ENCODE assay signal across 21 mouse cellular contexts in genomic region chr12:77346521-77346920, GRCm38 (mm10).
DNase-seq lines count a peak whose midpoint lies in the region; ATAC-seq and TF ChIP-seq lines count a peak whose summit lies in the region.
"Had no signal": no experiment of that assay in that cellular context is flagged by ENCODE, and none has a peak within 500 bp of the region (broad histone marks: within the 10 kb centered on the region; RNA-seq: fewer than 3 reads in every experiment).

No protein-coding gene starts in this region.

- H3K4me1 ChIP-seq in kidney, adult 2 months (ENCODE audit: control insufficient read depth, insufficient read depth, low read length) = no peaks in the 10 kb centered on the region
- H3K4me1 ChIP-seq in lung, embryonic 16.5 days (replicated peaks; ENCODE audit: control insufficient read depth, insufficient read depth, low read length) = no peaks in the 10 kb centered on the region
- H3K4me1 ChIP-seq in forebrain, postnatal 0 days (ENCODE audit: insufficient read depth) = no peaks in the 10 kb centered on the region
- H3K4me1 ChIP-seq: embryonic facial prominence, embryonic 15.5 days; heart, embryonic 10.5 days; stomach, embryonic 15.5 days had no signal

- peak; percentile 28; the same call in 1 of the 2 replicates for ATAC-seq in lung, embryonic 16.5 days (ENCODE audit: low read depth)
- no peak for ATAC-seq in forebrain, postnatal 0 days
- ATAC-seq: forebrain, embryonic 14.5 days; hindbrain, postnatal 0 days had no signal

- 62% methylated on average over 1 of the region's 1 CpGs for WGBS in kidney, adult 2 months
- 53% methylated on average over 1 of the region's 1 CpGs for WGBS in lung, embryonic 16.5 days
- WGBS in forebrain, postnatal 0 days = 49% methylated on average over 1 of the region's 1 CpGs

- no peak overlapping the region for H3K9ac ChIP-seq in lung, embryonic 16.5 days (ENCODE audit: low read length)
- no peak overlapping the region for H3K9ac ChIP-seq in forebrain, postnatal 0 days
- H3K9ac ChIP-seq: embryonic facial prominence, embryonic 15.5 days; liver, embryonic 14.5 days; stomach, embryonic 15.5 days had no signal

- no peak for TF ChIP-seq CTCF in kidney, adult 2 months (conservative IDR thresholded peaks at IDR 0.05; ENCODE audit: insufficient read depth, insufficient read length, low read depth, low read length)
- no peak for TF ChIP-seq CTCF in forebrain, postnatal 0 days (IDR thresholded peaks at IDR 0.05; ENCODE audit: low read depth)

- peak; percentile 35 for DNase-seq in kidney, adult 2 months
- DNase-seq in kidney, postnatal 10 days = no peak
- no peak for DNase-seq in lung, postnatal 4 days
- DNase-seq in brain, adult 2 months (ENCODE audit: low read depth, low spot score) = peak; percentile 71
- peak; percentile 10 for DNase-seq in skeletal muscle tissue, adult 2 months (ENCODE audit: low read depth, low spot score)
- no peak for DNase-seq in forebrain, postnatal 0 days
- DNase-seq: adrenal gland, postnatal 25 days; cerebellum, adult 11 months; cerebellum, postnatal 36 days; kidney, adult 18-20 months; right cerebral cortex, postnatal 4 days; thymus, postnatal 4 days had no signal

- TF ChIP-seq POLR2A in kidney, adult 2 months (IDR thresholded peaks at IDR 0.05; ENCODE audit: low read depth, low read length) = no peak

- H3K4me2 ChIP-seq in lung, embryonic 16.5 days (ENCODE audit: low read depth, low read length) = no peak overlapping the region
- H3K4me2 ChIP-seq in forebrain, postnatal 0 days (ENCODE audit: low read depth) = no peak overlapping the region
- H3K4me2 ChIP-seq: embryonic facial prominence, embryonic 15.5 days; midbrain, embryonic 11.5 days; stomach, embryonic 15.5 days had no signal

- H3K36me3 ChIP-seq in kidney, adult 2 months (ENCODE audit: control insufficient read depth, insufficient read depth, low read length) = no peaks in the 10 kb centered on the region
- H3K36me3 ChIP-seq in lung, embryonic 16.5 days (ENCODE audit: control insufficient read depth, insufficient read depth, low read length) = no peaks in the 10 kb centered on the region
- no peaks in the 10 kb centered on the region for H3K36me3 ChIP-seq in forebrain, postnatal 0 days (ENCODE audit: insufficient read depth)
- H3K36me3 ChIP-seq: embryonic facial prominence, embryonic 15.5 days; heart, embryonic 10.5 days; stomach, embryonic 15.5 days had no signal

- no peak overlapping the region for H3K27ac ChIP-seq in kidney, adult 2 months (ENCODE audit: insufficient read depth, low read depth, low read length)
- no peak overlapping the region for H3K27ac ChIP-seq in lung, embryonic 16.5 days (ENCODE audit: low read length)
- H3K27ac ChIP-seq in forebrain, postnatal 0 days (ENCODE audit: low read depth, low read length) = no peak overlapping the region
- H3K27ac ChIP-seq: embryonic facial prominence, embryonic 15.5 days; heart, embryonic 10.5 days; hindbrain, postnatal 0 days; left cerebral cortex, adult 2 months; liver, embryonic 14.5 days; stomach, embryonic 15.5 days had no signal

- H3K27me3 ChIP-seq in kidney, adult 2 months (replicated peaks; ENCODE audit: control insufficient read depth, insufficient read depth, low read length) = no peaks in the 10 kb centered on the region
- H3K27me3 ChIP-seq in lung, embryonic 16.5 days (ENCODE audit: control insufficient read depth, insufficient read depth, low read depth, low read length) = no peaks in the 10 kb centered on the region
- no peaks in the 10 kb centered on the region for H3K27me3 ChIP-seq in forebrain, postnatal 0 days (ENCODE audit: insufficient read depth, low read length)
- H3K27me3 ChIP-seq: embryonic facial prominence, embryonic 15.5 days; stomach, embryonic 15.5 days had no signal

- no peak overlapping the region for H3K4me3 ChIP-seq in kidney, adult 2 months (ENCODE audit: insufficient read depth, low read depth, low read length)
- H3K4me3 ChIP-seq in lung, embryonic 16.5 days (ENCODE audit: low read length) = no peak overlapping the region
- H3K4me3 ChIP-seq in forebrain, postnatal 0 days (ENCODE audit: low read depth, low read length) = no peak overlapping the region
- H3K4me3 ChIP-seq: embryonic facial prominence, embryonic 15.5 days; heart, embryonic 10.5 days; left cerebral cortex, adult 2 months; stomach, embryonic 15.5 days had no signal

- H3K9me3 ChIP-seq in lung, embryonic 16.5 days (ENCODE audit: control insufficient read depth, low read length) = no peaks in the 10 kb centered on the region
- no peaks in the 10 kb centered on the region for H3K9me3 ChIP-seq in forebrain, postnatal 0 days (ENCODE audit: low read length)
- H3K9me3 ChIP-seq: embryonic facial prominence, embryonic 15.5 days; heart, embryonic 10.5 days; stomach, embryonic 15.5 days had no signal

Comparison
In these comparisons a context has a peak if more than half of its experiments do, and no peak if none do; other contexts are left out.
1. DNase-seq: peak in kidney, adult 2 months (single experiment), brain, adult 2 months (single experiment) and skeletal muscle tissue, adult 2 months (single experiment); none in kidney, postnatal 10 days (single experiment), lung, postnatal 4 days (0 of 2) and forebrain, postnatal 0 days (single experiment).